Mouse (Mus musculus): ENCODE results near the gene Gm7075. TPM values are rescaled to one million over a fixed set of nuclear protein-coding genes. Genes with fewer than 3 reads are reported as not detected.
"Not testable (repeated sequence)": the region's sequence is repeated elsewhere in the genome, so short reads cannot be mapped to it uniquely, and the experiment has no call there.

The Gm7075 gene
- polyA plus RNA-seq (2015; fragmentation: Nextera tagmentation; extraction: Ambion mirVana): not detected in 2 replicates

GRCm38 (mm10) chr10:63421739-63422735 is at the start of gene Gm7075:
Gm7075 (minus strand) TSS chr10:63421789.
- no peaks in the 10 kb centered on the region for H3K27me3 ChIP-seq (replicated peaks; ENCODE audit: control insufficient read depth, insufficient read depth, low read length)
- H3K36me3 ChIP-seq (ENCODE audit: control insufficient read depth, insufficient read depth, low read length): no peaks in the 10 kb centered on the region
- no peaks in the 10 kb centered on the region for H3K9me3 ChIP-seq (ENCODE audit: control insufficient read depth, low read length)
- ATAC-seq: no peak
- no peak within 1 kb of the TSS for H3K9ac ChIP-seq (ENCODE audit: low read depth, low read length)
- no peak within 1 kb of the TSS for H3K4me2 ChIP-seq (ENCODE audit: low read depth, low read length)
- 84% methylated on average over 18 of the region's 18 CpGs for WGBS
- no peak within 1 kb of the TSS for H3K27ac ChIP-seq (ENCODE audit: low read length)
- H3K4me1 ChIP-seq (ENCODE audit: control insufficient read depth, insufficient read depth, low read length): no peaks in the 10 kb centered on the region
- H3K4me3 ChIP-seq (ENCODE audit: low read length): no peak within 1 kb of the TSS

GRCm38 (mm10) chr10:63460935-63461334 is 39.3 kb upstream of the Gm7075 start:
- Histone ChIP-seq H3K9me3 (ENCODE audit: control insufficient read depth, low read length) (no peaks in the 10 kb centered on the region), H3K27ac (ENCODE audit: low read length) (no peak overlapping the region), H3K4me3 (ENCODE audit: low read length) (no peak overlapping the region), H3K4me2 (ENCODE audit: low read depth, low read length) (no peak overlapping the region), H3K9ac (ENCODE audit: low read depth, low read length) (no peak overlapping the region), H3K27me3 (replicated peaks; ENCODE audit: control insufficient read depth, insufficient read depth, low read length) (no peaks in the 10 kb centered on the region), H3K4me1 (ENCODE audit: control insufficient read depth, insufficient read depth, low read length) (no peaks in the 10 kb centered on the region), H3K36me3 (ENCODE audit: control insufficient read depth, insufficient read depth, low read length) (no peaks in the 10 kb centered on the region)
- no peak for ATAC-seq
- 43% methylated on average over 5 of the region's 5 CpGs for WGBS

- Histone ChIP-seq H3K27ac (ENCODE audit: low read length) (no peak overlapping the region), H3K9ac (ENCODE audit: low read depth, low read length) (0 out of 2 replicates have a peak overlapping the region, but pooled peaks have one; percentile 30), H3K4me1 (ENCODE audit: control insufficient read depth, insufficient read depth, low read length) (no peaks in the 10 kb centered on the region), H3K9me3 (ENCODE audit: control insufficient read depth, low read length) (no peaks in the 10 kb centered on the region), H3K4me2 (ENCODE audit: low read depth, low read length) (peak overlapping the region; percentile 17), H3K27me3 (replicated peaks; ENCODE audit: control insufficient read depth, insufficient read depth, low read length) (no peaks in the 10 kb centered on the region), H3K36me3 (ENCODE audit: control insufficient read depth, insufficient read depth, low read length) (no peaks in the 10 kb centered on the region), H3K4me3 (ENCODE audit: low read length) (peak overlapping the region; percentile 27)
- WGBS: 38% methylated on average over 17 of the region's 17 CpGs
- peak; percentile 42; the same call in 1 of the 2 replicates for ATAC-seq
These were observed 35.9 kb upstream of the Gm7075 start for GRCm38 (mm10) chr10:63457292-63458128.

- H3K27ac ChIP-seq (ENCODE audit: low read length): no peak overlapping the region
- WGBS: 57% methylated on average over 8 of the region's 8 CpGs
- H3K4me1 ChIP-seq (ENCODE audit: control insufficient read depth, insufficient read depth, low read length): no peaks in the 10 kb centered on the region
- H3K4me2 ChIP-seq (ENCODE audit: low read depth, low read length): no peak overlapping the region
- no peaks in the 10 kb centered on the region for H3K27me3 ChIP-seq (replicated peaks; ENCODE audit: control insufficient read depth, insufficient read depth, low read length)
- H3K4me3 ChIP-seq (ENCODE audit: low read length): no peak overlapping the region
- ATAC-seq: no peak
- H3K36me3 ChIP-seq (ENCODE audit: control insufficient read depth, insufficient read depth, low read length): no peaks in the 10 kb centered on the region
- no peaks in the 10 kb centered on the region for H3K9me3 ChIP-seq (ENCODE audit: control insufficient read depth, low read length)
- H3K9ac ChIP-seq (ENCODE audit: low read depth, low read length): no peak overlapping the region
These were observed 33.7 kb upstream of the Gm7075 start for GRCm38 (mm10) chr10:63455110-63455878.

- no peak for ATAC-seq
- Histone ChIP-seq H3K4me1 (ENCODE audit: control insufficient read depth, insufficient read depth, low read length) (no peaks in the 10 kb centered on the region), H3K4me3 (ENCODE audit: low read length) (no peak overlapping the region), H3K27ac (ENCODE audit: low read length) (no peak overlapping the region), H3K9me3 (ENCODE audit: control insufficient read depth, low read length) (no peaks in the 10 kb centered on the region), H3K4me2 (ENCODE audit: low read depth, low read length) (no peak overlapping the region), H3K9ac (ENCODE audit: low read depth, low read length) (no peak overlapping the region), H3K27me3 (replicated peaks; ENCODE audit: control insufficient read depth, insufficient read depth, low read length) (no peaks in the 10 kb centered on the region), H3K36me3 (ENCODE audit: control insufficient read depth, insufficient read depth, low read length) (no peaks in the 10 kb centered on the region)
- 83% methylated on average over 4 of the region's 4 CpGs for WGBS
These were observed 32.3 kb upstream of the Gm7075 start for GRCm38 (mm10) chr10:63453926-63454325.

GRCm38 (mm10) chr10:63444602-63445387 is 23.2 kb upstream of the Gm7075 start:
- not testable (repeated sequence) for ATAC-seq; H3K4me1 ChIP-seq (ENCODE audit: control insufficient read depth, insufficient read depth, low read length); H3K9me3 ChIP-seq (ENCODE audit: control insufficient read depth, low read length); H3K9ac ChIP-seq (ENCODE audit: low read depth, low read length); H3K4me2 ChIP-seq (ENCODE audit: low read depth, low read length); H3K27me3 ChIP-seq (replicated peaks; ENCODE audit: control insufficient read depth, insufficient read depth, low read length); H3K36me3 ChIP-seq (ENCODE audit: control insufficient read depth, insufficient read depth, low read length); H3K4me3 ChIP-seq (ENCODE audit: low read length); H3K27ac ChIP-seq (ENCODE audit: low read length)
- 84% methylated on average over 13 of the region's 13 CpGs for WGBS

GRCm38 (mm10) chr10:63439694-63440228 is 18.2 kb upstream of the Gm7075 start:
- Histone ChIP-seq H3K9me3 (ENCODE audit: control insufficient read depth, low read length) (no peaks in the 10 kb centered on the region), H3K27me3 (replicated peaks; ENCODE audit: control insufficient read depth, insufficient read depth, low read length) (no peaks in the 10 kb centered on the region), H3K4me2 (ENCODE audit: low read depth, low read length) (no peak overlapping the region), H3K36me3 (ENCODE audit: control insufficient read depth, insufficient read depth, low read length) (no peaks in the 10 kb centered on the region), H3K9ac (ENCODE audit: low read depth, low read length) (no peak overlapping the region), H3K4me1 (ENCODE audit: control insufficient read depth, insufficient read depth, low read length) (no peaks in the 10 kb centered on the region), H3K27ac (ENCODE audit: low read length) (no peak overlapping the region), H3K4me3 (ENCODE audit: low read length) (no peak overlapping the region)
- WGBS: 62% methylated on average over 7 of the region's 7 CpGs
- ATAC-seq: no peak

- no peaks in the 10 kb centered on the region for H3K9me3 ChIP-seq (ENCODE audit: control insufficient read depth, low read length)
- no peak overlapping the region for H3K4me3 ChIP-seq (ENCODE audit: low read length)
- no peaks in the 10 kb centered on the region for H3K4me1 ChIP-seq (ENCODE audit: control insufficient read depth, insufficient read depth, low read length)
- H3K9ac ChIP-seq (ENCODE audit: low read depth, low read length): no peak overlapping the region
- no peak overlapping the region for H3K27ac ChIP-seq (ENCODE audit: low read length)
- no peak overlapping the region for H3K4me2 ChIP-seq (ENCODE audit: low read depth, low read length)
- no peaks in the 10 kb centered on the region for H3K27me3 ChIP-seq (replicated peaks; ENCODE audit: control insufficient read depth, insufficient read depth, low read length)
- no peak for ATAC-seq
- H3K36me3 ChIP-seq (ENCODE audit: control insufficient read depth, insufficient read depth, low read length): no peaks in the 10 kb centered on the region
These were observed 17.2 kb upstream of the Gm7075 start for GRCm38 (mm10) chr10:63438736-63439262.
